In the genomic region with DNA sequence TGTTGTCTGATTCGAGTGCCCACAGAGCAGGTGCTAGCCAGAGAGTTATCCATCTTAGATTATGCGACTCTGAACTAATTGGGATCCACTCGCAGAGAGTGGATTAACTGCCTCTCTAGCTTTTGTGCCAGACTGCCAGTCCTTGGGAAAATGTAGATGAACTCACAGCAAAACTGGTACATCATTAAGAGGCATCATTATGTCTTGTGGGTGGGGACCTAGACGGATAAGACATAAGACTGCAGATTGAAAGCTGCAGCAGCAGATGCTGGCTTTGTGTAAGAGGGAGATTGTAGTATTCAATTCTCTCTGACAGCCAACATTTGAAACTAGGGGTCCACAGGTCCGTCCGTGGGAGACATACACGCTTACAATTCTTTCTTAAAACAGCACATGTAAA, we compare ENCODE assay signal across 32 mouse cellular contexts. TPM values are rescaled to one million over a fixed set of nuclear protein-coding genes. Genes with fewer than 3 reads are reported as not detected.
A peak's percentile ranks its signal among the peaks of the same experiment; 100 is the strongest.
DNase-seq lines count a peak whose midpoint lies in the region; ATAC-seq and TF ChIP-seq lines count a peak whose summit lies in the region.
"Had no signal": no experiment of that assay in that cellular context is flagged by ENCODE, and none has a peak within 500 bp of the region (broad histone marks: within the 10 kb centered on the region; RNA-seq: fewer than 3 reads in every experiment).

No protein-coding gene starts in this region.

- peak overlapping the region; percentile 60; the same call in 1 of the 2 replicates for H3K27ac ChIP-seq in forebrain, embryonic 13.5 days
- no peak overlapping the region for H3K27ac ChIP-seq in forebrain, embryonic 10.5 days
- H3K27ac ChIP-seq in forebrain, embryonic 14.5 days (ENCODE audit: low read depth, low read length) = 0 out of 2 replicates have a peak overlapping the region, but pooled peaks have one; percentile 14
- H3K27ac ChIP-seq in forebrain, postnatal 0 days (ENCODE audit: low read depth, low read length) = no peak overlapping the region
- no peak overlapping the region for H3K27ac ChIP-seq in midbrain, embryonic 15.5 days
- H3K27ac ChIP-seq: embryonic facial prominence, embryonic 12.5 days; embryonic facial prominence, embryonic 15.5 days; gastrocnemius, adult 2 months; hindbrain, embryonic 10.5 days; hindbrain, embryonic 13.5 days; intestine, embryonic 15.5 days had no signal

- H3K27me3 ChIP-seq in forebrain, embryonic 13.5 days = peaks cover 21% of the 10 kb centered on the region
- peaks cover 66% of the 10 kb centered on the region for H3K27me3 ChIP-seq in forebrain, embryonic 10.5 days (ENCODE audit: poor library complexity, severe bottlenecking)
- H3K27me3 ChIP-seq in forebrain, embryonic 14.5 days (replicated peaks; ENCODE audit: control insufficient read depth, insufficient read depth, low read length) = peaks cover 12% of the 10 kb centered on the region; the same call in 1 of the 2 replicates
- H3K27me3 ChIP-seq in forebrain, postnatal 0 days (ENCODE audit: insufficient read depth, low read length) = no peaks in the 10 kb centered on the region
- peaks cover 28% of the 10 kb centered on the region for H3K27me3 ChIP-seq in midbrain, embryonic 15.5 days (replicated peaks)
- H3K27me3 ChIP-seq: embryonic facial prominence, embryonic 15.5 days; intestine, embryonic 15.5 days had no signal

- no peak for TF ChIP-seq CTCF in brain, embryonic 14.5 days (IDR thresholded peaks at IDR 0.05; ENCODE audit: borderline replicate concordance, extremely low read depth, insufficient read depth, insufficient read length)
- TF ChIP-seq CTCF in forebrain, postnatal 0 days (IDR thresholded peaks at IDR 0.05; ENCODE audit: low read depth) = no peak

- no peak overlapping the region for H3K4me2 ChIP-seq in forebrain, embryonic 13.5 days
- no peak overlapping the region for H3K4me2 ChIP-seq in forebrain, embryonic 14.5 days (ENCODE audit: low read length)
- no peak overlapping the region for H3K4me2 ChIP-seq in forebrain, postnatal 0 days (ENCODE audit: low read depth)
- no peak overlapping the region for H3K4me2 ChIP-seq in midbrain, embryonic 15.5 days
- H3K4me2 ChIP-seq: embryonic facial prominence, embryonic 12.5 days; embryonic facial prominence, embryonic 15.5 days; heart, embryonic 11.5 days; hindbrain, embryonic 13.5 days; intestine, embryonic 15.5 days had no signal

- peaks cover 18% of the 10 kb centered on the region for H3K4me1 ChIP-seq in forebrain, embryonic 13.5 days
- peaks cover 25% of the 10 kb centered on the region for H3K4me1 ChIP-seq in forebrain, embryonic 10.5 days
- peaks cover 10% of the 10 kb centered on the region for H3K4me1 ChIP-seq in forebrain, embryonic 14.5 days (ENCODE audit: control insufficient read depth, insufficient read depth, low read length)
- H3K4me1 ChIP-seq in forebrain, postnatal 0 days (ENCODE audit: insufficient read depth) = no peaks in the 10 kb centered on the region
- peaks cover 4% of the 10 kb centered on the region; the same call in 1 of the 2 replicates for H3K4me1 ChIP-seq in midbrain, embryonic 15.5 days
- H3K4me1 ChIP-seq: embryonic facial prominence, embryonic 15.5 days had no signal

- H3K9me3 ChIP-seq in forebrain, embryonic 13.5 days (replicated peaks) = no peaks in the 10 kb centered on the region
- 0 out of 2 replicates have a peak, but pooled peaks cover 6% of the 10 kb centered on the region for H3K9me3 ChIP-seq in forebrain, embryonic 10.5 days
- no peaks in the 10 kb centered on the region for H3K9me3 ChIP-seq in forebrain, embryonic 14.5 days (replicated peaks; ENCODE audit: control insufficient read depth, low read length)
- H3K9me3 ChIP-seq in forebrain, postnatal 0 days (ENCODE audit: low read length) = no peaks in the 10 kb centered on the region
- no peaks in the 10 kb centered on the region for H3K9me3 ChIP-seq in midbrain, embryonic 15.5 days
- H3K9me3 ChIP-seq: embryonic facial prominence, embryonic 12.5 days; embryonic facial prominence, embryonic 15.5 days; hindbrain, embryonic 10.5 days; hindbrain, embryonic 13.5 days; intestine, embryonic 15.5 days had no signal

- no peak overlapping the region for H3K4me3 ChIP-seq in forebrain, embryonic 13.5 days
- no peak overlapping the region for H3K4me3 ChIP-seq in forebrain, embryonic 10.5 days
- H3K4me3 ChIP-seq in forebrain, embryonic 14.5 days (ENCODE audit: low read depth, low read length) = no peak overlapping the region
- H3K4me3 ChIP-seq in forebrain, postnatal 0 days (ENCODE audit: low read depth, low read length) = no peak overlapping the region
- H3K4me3 ChIP-seq in midbrain, embryonic 15.5 days = no peak overlapping the region
- H3K4me3 ChIP-seq: embryonic facial prominence, embryonic 12.5 days; embryonic facial prominence, embryonic 15.5 days; gastrocnemius, adult 2 months; hindbrain, embryonic 10.5 days; hindbrain, embryonic 13.5 days; intestine, embryonic 15.5 days had no signal

- H3K9ac ChIP-seq in forebrain, embryonic 13.5 days = no peak overlapping the region
- H3K9ac ChIP-seq in forebrain, embryonic 14.5 days (ENCODE audit: low read length) = no peak overlapping the region
- no peak overlapping the region for H3K9ac ChIP-seq in forebrain, postnatal 0 days
- no peak overlapping the region for H3K9ac ChIP-seq in midbrain, embryonic 15.5 days
- H3K9ac ChIP-seq: embryonic facial prominence, embryonic 12.5 days; embryonic facial prominence, embryonic 15.5 days; hindbrain, embryonic 13.5 days; intestine, embryonic 15.5 days had no signal

- WGBS in forebrain, embryonic 13.5 days = 50% methylated on average over 7 of the region's 7 CpGs
- 88% methylated on average over 7 of the region's 7 CpGs for WGBS in forebrain, embryonic 10.5 days
- WGBS in forebrain, embryonic 14.5 days = 22% methylated on average over 7 of the region's 7 CpGs
- WGBS in forebrain, postnatal 0 days = 29% methylated on average over 7 of the region's 7 CpGs
- 58% methylated on average over 7 of the region's 7 CpGs for WGBS in midbrain, embryonic 15.5 days

- TF ChIP-seq POLR2A in brain, embryonic 14.5 days (IDR thresholded peaks at IDR 0.05; ENCODE audit: borderline replicate concordance, extremely low read depth, insufficient read depth, insufficient read length, poor library complexity, severe bottlenecking) = no peak

- DNase-seq in forebrain, embryonic 10.5 days (ENCODE audit: extremely low spot score, low spot score) = no peak
- DNase-seq in brain, embryonic 14.5 days (ENCODE audit: low read depth) = peak; percentile 77
- DNase-seq in forebrain, embryonic 14.5 days (ENCODE audit: low spot score) = peak; percentile 68
- DNase-seq in forebrain, postnatal 0 days = peak; percentile 48
- DNase-seq: adrenal gland, adult 2 months; adrenal gland, postnatal 14 days; cerebellum, adult 11-12 months; cerebellum, adult 9-11 months; cerebellum, postnatal 25 days; gastrocnemius, adult 2 months; gastrocnemius, postnatal 14 days; heart, adult 11 months; heart, postnatal 36 days; kidney, adult 11 months had no signal

- peak; percentile 57 for ATAC-seq in forebrain, embryonic 13.5 days
- ATAC-seq in forebrain, embryonic 14.5 days = peak; percentile 64
- ATAC-seq in forebrain, postnatal 0 days = peak; percentile 80
- ATAC-seq in midbrain, embryonic 15.5 days (replicated peaks) = no peak
- ATAC-seq: CD4-positive, CD25-positive, alpha-beta regulatory T cell, adult 4 months; hindbrain, embryonic 16.5 days; intestine, embryonic 15.5 days had no signal

- no peaks in the 10 kb centered on the region for H3K36me3 ChIP-seq in forebrain, embryonic 13.5 days (ENCODE audit: poor library complexity, severe bottlenecking)
- H3K36me3 ChIP-seq in forebrain, embryonic 10.5 days (replicated peaks) = no peaks in the 10 kb centered on the region
- no peaks in the 10 kb centered on the region for H3K36me3 ChIP-seq in forebrain, embryonic 14.5 days (ENCODE audit: control insufficient read depth, insufficient read depth, low read length)
- no peaks in the 10 kb centered on the region for H3K36me3 ChIP-seq in forebrain, postnatal 0 days (ENCODE audit: insufficient read depth)
- H3K36me3 ChIP-seq in midbrain, embryonic 15.5 days (replicated peaks) = no peaks in the 10 kb centered on the region
- H3K36me3 ChIP-seq: embryonic facial prominence, embryonic 12.5 days; embryonic facial prominence, embryonic 15.5 days; hindbrain, embryonic 10.5 days; hindbrain, embryonic 13.5 days; intestine, embryonic 15.5 days had no signal

RNA-seq across cellular contexts. Expression of a gene that starts 8.6 kb away (rescaled TPM):
- polyA plus RNA-seq in forebrain, embryonic 13.5 days (2015; fragmentation: Nextera tagmentation; extraction: Ambion mirVana) = not detected in 2 replicates
- not detected in 2 replicates for polyA plus RNA-seq in forebrain, embryonic 10.5 days (2016; fragmentation: Nextera tagmentation; extraction: Ambion mirVana)
- polyA plus RNA-seq in brain, embryonic 14.5 days (2012; rRNA removed) = not detected in 2 replicates
- not detected in 2 replicates for polyA plus RNA-seq in forebrain, embryonic 14.5 days (2014; fragmentation: Nextera tagmentation; extraction: Ambion mirVana)
- total RNA-seq in forebrain, postnatal 0 days (2014; rRNA removed) = not detected in 2 replicates
- 0.16 and 0.18 TPM in 2 replicates for polyA plus RNA-seq in forebrain, postnatal 0 days (2015; fragmentation: Nextera tagmentation; extraction: Ambion mirVana)
- not detected in 2 replicates for polyA plus RNA-seq in midbrain, embryonic 15.5 days (2015; fragmentation: Nextera tagmentation; extraction: Ambion mirVana)
- total RNA-seq: adrenal gland, adult 2 months; adrenal gland, postnatal 14 days; adrenal gland, postnatal 4 days; common myeloid progenitor, adult 5-6 weeks; gastrocnemius, adult 2 months; gastrocnemius, postnatal 14 days; gastrocnemius, postnatal 4 days; heart, adult 8-10 months; heart, postnatal 36 days; MEL had no signal
- polyA plus RNA-seq: adrenal gland, adult 2 months; C2C12; CD4-positive, CD25-positive, alpha-beta regulatory T cell, adult 4 months; heart, embryonic 14.5 days; heart, postnatal 0 days; hindbrain, embryonic 13.5 days; intestine, embryonic 15.5 days had no signal

RNA-seq across cellular contexts. Expression of a gene that starts 54.7 kb away (rescaled TPM):
- 26.5 and 28.6 TPM in 2 replicates for polyA plus RNA-seq in forebrain, embryonic 13.5 days (2015; fragmentation: Nextera tagmentation; extraction: Ambion mirVana)
- polyA plus RNA-seq in forebrain, embryonic 10.5 days (2016; fragmentation: Nextera tagmentation; extraction: Ambion mirVana) = 35.3 and 36.0 TPM in 2 replicates
- 18.8 and 22.0 TPM in 2 replicates for polyA plus RNA-seq in brain, embryonic 14.5 days (2012; rRNA removed)
- polyA plus RNA-seq in forebrain, embryonic 14.5 days (2014; fragmentation: Nextera tagmentation; extraction: Ambion mirVana) = 29.7 and 30.7 TPM in 2 replicates
- total RNA-seq in forebrain, postnatal 0 days (2014; rRNA removed) = 18.0 and 19.0 TPM in 2 replicates
- polyA plus RNA-seq in forebrain, postnatal 0 days (2015; fragmentation: Nextera tagmentation; extraction: Ambion mirVana) = 13.7 and 14.9 TPM in 2 replicates
- polyA plus RNA-seq in midbrain, embryonic 15.5 days (2015; fragmentation: Nextera tagmentation; extraction: Ambion mirVana) = 19.9 and 22.8 TPM in 2 replicates

RNA-seq across cellular contexts. Expression of a gene that starts 54.9 kb away (rescaled TPM):
- 82.1 and 83.9 TPM in 2 replicates for polyA plus RNA-seq in forebrain, embryonic 13.5 days (2015; fragmentation: Nextera tagmentation; extraction: Ambion mirVana)
- polyA plus RNA-seq in forebrain, embryonic 10.5 days (2016; fragmentation: Nextera tagmentation; extraction: Ambion mirVana) = 92.2 and 93.8 TPM in 2 replicates
- polyA plus RNA-seq in brain, embryonic 14.5 days (2012; rRNA removed) = 33.3 and 41.4 TPM in 2 replicates
- 72.7 and 81.1 TPM in 2 replicates for polyA plus RNA-seq in forebrain, embryonic 14.5 days (2014; fragmentation: Nextera tagmentation; extraction: Ambion mirVana)
- total RNA-seq in forebrain, postnatal 0 days (2014; rRNA removed) = 55.2 and 63.0 TPM in 2 replicates
- polyA plus RNA-seq in forebrain, postnatal 0 days (2015; fragmentation: Nextera tagmentation; extraction: Ambion mirVana) = 76.7 and 86.1 TPM in 2 replicates
- 93.9 and 96.9 TPM in 2 replicates for polyA plus RNA-seq in midbrain, embryonic 15.5 days (2015; fragmentation: Nextera tagmentation; extraction: Ambion mirVana)

Comparison
In these comparisons a context has a peak if more than half of its experiments do, and no peak if none do; other contexts are left out.
1. H3K27ac ChIP-seq: peak in forebrain, embryonic 13.5 days (single experiment) and forebrain, embryonic 14.5 days (single experiment); none in forebrain, embryonic 10.5 days (single experiment), forebrain, postnatal 0 days (single experiment) and midbrain, embryonic 15.5 days (single experiment).